Mouse (Mus musculus) layer of hippocampus, adult 9-10 months (tissue): ENCODE results near the gene Cactin.

Source experiments
- DNase-seq: peaks from one replicate; pipeline ENCODE4 v3.0.0; 2022; ENCODE audit warnings: low spot score

Cactin gene

DNA sequence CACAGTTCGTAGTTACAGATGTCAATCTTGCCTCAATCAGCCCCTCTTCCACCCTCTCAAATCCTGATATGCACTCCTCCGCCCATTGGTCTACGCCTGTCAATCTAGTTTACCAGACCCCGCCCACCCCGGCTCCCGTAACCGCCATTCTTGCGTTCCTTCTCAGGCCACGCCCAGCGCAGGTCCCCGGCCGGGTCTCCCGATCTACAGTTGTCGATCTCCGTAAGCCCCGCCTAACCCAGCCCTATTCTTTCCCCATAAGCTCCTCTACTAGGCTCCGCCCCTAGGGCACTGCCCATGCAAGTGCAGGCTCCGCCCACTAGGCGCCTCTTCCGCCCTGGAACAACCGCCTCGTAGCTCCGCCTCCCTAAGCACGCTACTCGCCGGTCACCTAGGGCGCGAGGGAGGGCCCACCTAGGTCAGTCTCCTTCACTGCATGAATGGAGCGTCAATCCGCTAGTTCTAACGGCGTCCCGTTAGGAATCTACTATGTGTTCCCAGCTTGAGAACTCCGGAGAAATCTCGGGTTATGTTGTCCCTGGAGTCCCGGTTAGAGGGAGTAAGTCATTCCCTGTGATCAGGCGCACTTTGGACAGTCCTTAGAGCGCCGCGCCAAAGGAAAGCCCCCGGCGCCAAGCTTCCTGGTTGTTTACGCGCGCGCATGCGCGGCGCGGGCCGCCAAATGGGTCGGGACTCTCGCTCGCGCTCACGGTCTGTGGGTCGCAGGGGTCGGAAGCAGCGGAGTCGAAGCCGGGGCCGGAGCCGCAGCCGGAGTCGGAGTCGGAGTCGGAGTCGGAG is at the start of gene Cactin:
Gene Cactin, plus strand, starts transcription at position 554 of the 798 bp plus-strand sequence.
- peak; percentile 98 for DNase-seq

DNA sequence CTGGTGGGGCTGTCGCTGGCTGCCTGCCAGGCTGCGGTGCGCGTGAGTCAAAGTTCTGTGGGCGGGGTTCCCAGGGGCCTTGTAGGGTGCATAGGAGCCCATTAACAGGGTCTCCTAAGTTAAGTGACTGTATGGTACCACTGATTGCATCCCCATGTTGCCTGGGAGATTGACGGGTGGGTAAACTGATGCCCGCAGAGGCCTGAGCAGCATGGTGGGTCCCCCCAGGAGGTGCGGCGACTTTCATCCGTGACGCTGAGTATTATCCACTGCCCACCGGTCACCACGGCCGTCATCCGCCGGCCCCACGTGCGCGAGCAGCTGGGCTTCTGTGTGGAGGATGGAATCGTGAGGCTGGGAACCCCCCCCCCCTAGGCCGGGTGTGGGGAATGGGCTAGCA is 48.5 kb upstream of the Cactin start:
- no peak for DNase-seq

- no peak for DNase-seq
Observed at GRCm38 (mm10) chr10:81273842-81274241, 47.1 kb upstream of the Cactin start.

GRCm38 (mm10) chr10:81277676-81278075 is 43.2 kb upstream of the Cactin start:
- no peak for DNase-seq

DNA sequence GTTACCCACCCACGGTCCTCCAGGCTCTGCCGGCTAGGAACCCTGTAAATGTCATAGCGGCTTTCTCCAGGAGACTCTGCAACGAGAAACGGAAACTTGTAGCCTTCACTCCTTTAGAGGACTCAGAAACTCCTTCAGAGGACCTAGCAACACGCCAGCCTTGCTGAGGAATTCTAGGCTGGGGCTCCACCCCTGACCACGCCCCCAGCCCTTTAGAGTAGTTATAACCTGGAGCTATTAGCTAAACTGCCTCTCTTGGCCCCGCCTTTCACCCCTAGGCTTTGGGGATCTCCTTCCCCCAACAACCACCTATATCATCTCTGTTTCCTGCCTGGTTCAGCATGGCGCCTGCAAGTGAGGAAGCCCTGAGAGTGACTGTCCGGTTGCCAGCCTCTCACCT is 41.4 kb upstream of the Cactin start:
- DNase-seq: no peak

DNA sequence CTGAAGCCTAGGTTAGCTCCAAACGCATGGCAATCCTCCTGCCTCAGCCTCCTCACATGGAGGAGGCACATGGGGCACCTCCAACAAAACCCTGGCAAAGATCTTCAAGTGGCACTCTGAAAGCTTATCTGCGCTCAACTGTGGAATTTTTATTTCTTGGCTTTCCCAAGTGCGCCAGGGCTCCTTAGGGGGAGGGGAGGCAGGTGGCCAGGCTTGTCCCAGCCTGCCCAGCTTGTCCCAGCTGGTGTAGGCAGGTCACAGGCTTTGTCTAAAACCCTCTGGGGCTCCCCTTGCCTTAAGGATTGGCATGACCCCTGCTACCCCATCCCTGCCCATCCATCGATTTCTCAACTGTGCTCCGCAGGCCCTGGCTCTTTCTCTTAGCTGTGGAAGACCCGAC is 36.7 kb upstream of the Cactin start:
- DNase-seq: no peak

DNA sequence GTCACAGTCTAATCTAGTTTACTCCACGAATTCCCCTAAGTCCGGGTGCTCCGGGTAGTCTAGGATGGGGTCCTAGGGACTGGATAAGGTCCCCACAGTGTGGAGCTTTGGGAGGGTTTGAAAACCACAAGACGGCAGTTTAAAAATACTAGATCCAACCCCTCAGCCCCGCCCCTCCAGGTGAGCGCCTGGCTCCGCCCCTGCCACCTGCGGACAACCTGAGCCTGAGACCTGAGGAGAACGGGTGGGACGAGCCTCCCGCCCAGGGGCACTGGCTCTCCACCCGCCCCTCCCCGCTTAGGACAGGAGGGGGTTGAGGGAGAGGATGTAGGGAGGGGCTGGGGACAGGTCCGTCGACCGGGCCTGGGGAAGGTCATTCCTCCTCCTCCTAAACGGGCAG is 36.2 kb upstream of the Cactin start:
- DNase-seq: no peak

- no peak for DNase-seq
Observed at GRCm38 (mm10) chr10:81285694-81286450, 35.0 kb upstream of the Cactin start.

DNA sequence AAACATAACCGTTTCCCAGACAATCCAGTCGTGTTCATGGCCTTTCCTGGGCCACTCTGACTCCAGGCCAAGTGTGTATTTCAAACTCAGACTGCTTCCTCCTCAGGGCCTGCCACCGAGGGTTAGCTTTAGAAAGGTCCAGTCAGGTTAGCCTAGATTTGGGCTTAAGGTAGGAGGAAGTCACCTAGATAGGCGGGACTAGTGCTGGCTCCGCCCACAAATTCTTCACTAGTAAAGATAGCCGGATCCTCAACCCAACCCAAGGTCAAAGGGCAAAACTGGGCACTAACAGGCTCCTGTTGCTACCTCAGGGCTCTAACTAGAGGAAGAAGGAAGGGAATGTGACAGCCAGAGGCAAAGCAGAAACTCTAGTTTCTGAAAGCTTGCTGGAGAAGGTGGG is 34.3 kb upstream of the Cactin start:
- DNase-seq: no peak

DNA sequence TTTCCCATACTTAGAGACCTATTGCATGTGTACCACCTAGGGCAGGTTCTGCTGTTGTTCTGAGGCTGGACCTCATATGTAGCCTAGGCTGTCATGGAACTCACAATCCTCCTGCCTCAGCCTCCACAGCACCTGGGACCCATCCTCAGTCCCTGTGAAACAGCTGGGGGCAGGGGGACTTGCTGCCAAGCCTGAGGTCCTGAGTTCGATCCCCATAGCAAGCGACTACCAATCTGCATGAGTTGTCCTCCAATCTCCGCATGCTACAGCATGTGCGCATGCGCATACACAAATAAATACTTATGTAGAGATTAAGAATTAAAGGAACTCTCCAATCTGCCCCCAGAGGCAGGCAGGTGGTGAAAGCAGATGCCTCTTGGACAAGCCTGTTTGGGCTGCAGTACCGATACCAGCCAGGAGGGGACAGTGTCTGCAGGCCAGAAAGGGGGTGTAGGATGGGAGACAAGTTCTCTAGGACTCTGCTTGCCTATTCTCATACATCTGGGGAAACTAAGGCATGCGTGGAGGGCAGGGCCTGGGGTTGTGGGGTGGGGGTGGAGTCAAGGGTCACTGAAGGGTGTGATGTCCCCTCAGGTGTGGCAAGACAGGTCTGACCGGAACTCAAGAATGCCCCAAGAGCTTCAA is 33.3 kb upstream of the Cactin start:
- no peak for DNase-seq

DNA sequence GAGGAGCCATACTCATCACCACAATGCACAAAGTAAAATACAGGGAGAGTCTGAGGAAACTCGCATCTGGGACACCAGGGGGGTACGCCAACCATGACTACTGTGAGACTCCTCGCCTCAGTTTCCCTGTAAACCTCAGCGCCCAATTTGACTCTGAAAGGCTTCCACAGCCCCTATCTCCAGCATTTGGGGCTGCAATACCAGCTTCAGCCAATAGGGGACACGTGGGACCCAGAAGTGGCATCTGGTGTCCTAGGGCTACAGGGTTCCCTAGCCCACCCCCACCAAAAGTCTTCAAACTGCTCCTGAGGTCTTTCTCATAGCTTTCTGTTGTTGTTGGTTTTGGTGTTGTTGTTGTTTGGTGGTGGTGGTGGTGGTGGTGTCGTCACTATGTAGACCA is 32.3 kb upstream of the Cactin start:
- DNase-seq: no peak

GRCm38 (mm10) chr10:81289278-81289677 is 31.6 kb upstream of the Cactin start:
- no peak for DNase-seq

- no peak for DNase-seq
Observed at GRCm38 (mm10) chr10:81289811-81290210, 31.1 kb upstream of the Cactin start.

- no peak for DNase-seq
Observed at GRCm38 (mm10) chr10:81290698-81291460, 30.0 kb upstream of the Cactin start.

DNA sequence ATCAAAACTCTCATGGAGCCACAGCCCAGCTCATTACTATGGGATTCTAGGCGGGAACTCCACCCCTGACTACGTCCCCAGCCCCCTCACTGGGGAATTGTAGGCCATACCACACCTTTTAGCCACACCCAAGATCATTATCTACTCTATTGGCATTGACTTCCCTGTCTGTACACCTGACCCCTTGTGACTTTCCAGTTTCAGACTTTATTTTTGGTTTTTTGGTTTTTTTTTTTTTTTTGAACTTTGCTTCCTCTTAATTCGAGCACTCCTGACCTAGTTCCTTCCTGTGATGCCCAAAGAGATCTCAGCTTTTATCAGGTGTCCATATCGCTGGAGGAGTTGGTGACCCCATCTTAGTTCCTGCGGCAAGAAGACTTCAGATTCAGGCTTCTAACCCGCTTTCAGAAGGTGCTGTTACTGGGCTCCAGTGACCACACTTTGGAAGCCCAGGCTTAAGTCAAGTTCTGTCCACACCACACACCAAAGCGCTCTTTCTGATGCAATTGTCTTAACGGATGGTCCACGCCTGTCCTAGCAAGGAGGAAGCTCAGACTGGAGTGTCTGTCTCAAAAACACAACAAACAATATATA is 29.3 kb upstream of the Cactin start, which contains the start of gene Tjp3:
Gene Tjp3, minus strand, starts transcription at position 71 of the 594 bp plus-strand sequence.
- DNase-seq: no peak

- peak; percentile 100 for DNase-seq
Observed at GRCm38 (mm10) chr10:81292554-81293333, 28.2 kb upstream of the Cactin start, which contains the start of gene Pip5k1c. Gene Pip5k1c, plus strand, starts transcription at chr10:81292963.

DNA sequence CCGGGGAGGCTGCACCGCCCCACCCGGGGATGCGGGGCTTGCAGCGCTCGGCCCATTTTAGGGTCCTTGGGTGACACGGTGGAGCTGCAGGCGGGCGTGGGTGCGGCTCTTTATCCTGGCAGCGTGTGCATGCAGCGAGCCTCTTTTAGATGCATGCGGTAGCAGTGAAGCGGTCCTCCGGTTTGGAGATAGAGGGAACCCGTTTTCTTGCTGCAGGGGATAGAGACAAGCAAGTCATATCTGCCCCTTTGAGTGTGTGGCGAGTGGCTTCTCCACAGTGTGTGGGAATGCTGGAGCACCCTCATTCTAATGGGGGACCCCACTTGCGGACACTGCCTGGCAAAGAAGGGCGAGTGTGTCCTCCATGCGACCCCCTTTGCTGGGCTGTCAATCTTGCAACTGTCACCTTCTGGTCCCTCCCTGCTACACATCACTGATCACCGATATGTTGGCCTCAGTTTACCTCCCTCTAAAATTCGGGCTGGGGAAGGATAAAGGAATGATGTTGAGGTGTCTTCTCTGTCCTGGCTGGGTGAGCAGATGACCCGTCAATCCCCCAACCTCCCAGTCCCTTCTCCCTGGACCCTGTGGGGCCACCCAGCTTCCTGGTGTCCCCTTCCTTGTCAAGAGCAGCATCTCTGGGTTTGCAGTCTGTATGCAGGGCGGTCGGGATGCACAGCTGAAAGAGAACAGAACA is 27.4 kb upstream of the Cactin start:
- no peak for DNase-seq

- no peak for DNase-seq
Observed at GRCm38 (mm10) chr10:81294442-81294841, 26.5 kb upstream of the Cactin start.

- DNase-seq: no peak
Observed at GRCm38 (mm10) chr10:81295185-81295584, 25.7 kb upstream of the Cactin start.

DNA sequence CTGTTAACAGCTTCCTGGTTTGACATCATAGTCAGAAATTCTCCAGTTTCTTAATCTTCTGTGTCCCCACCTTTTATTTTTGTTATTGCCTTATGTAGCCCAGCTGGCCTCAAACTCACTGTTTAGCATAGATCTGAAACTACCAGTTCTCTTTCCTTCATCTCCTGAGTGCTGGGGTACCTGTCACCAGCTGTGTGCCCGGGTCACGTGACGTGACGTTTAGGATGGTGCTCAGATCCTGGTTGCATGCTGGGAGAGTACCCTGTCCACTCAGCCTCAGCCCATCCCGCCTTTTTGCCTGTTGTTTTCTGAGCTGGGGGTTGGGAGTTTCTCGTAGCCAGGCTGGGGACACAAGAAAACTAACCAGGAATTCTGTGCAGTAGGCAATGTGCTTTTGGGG is 23.7 kb upstream of the Cactin start:
- DNase-seq: no peak
